Mouse (Mus musculus): ENCODE results near the gene Thoc5. TPM values are rescaled to one million over a fixed set of nuclear protein-coding genes. Genes with fewer than 3 reads are reported as not detected.

The Thoc5 gene
- polyA plus RNA-seq, 1 experiment, result 49.6 TPM

DNA sequence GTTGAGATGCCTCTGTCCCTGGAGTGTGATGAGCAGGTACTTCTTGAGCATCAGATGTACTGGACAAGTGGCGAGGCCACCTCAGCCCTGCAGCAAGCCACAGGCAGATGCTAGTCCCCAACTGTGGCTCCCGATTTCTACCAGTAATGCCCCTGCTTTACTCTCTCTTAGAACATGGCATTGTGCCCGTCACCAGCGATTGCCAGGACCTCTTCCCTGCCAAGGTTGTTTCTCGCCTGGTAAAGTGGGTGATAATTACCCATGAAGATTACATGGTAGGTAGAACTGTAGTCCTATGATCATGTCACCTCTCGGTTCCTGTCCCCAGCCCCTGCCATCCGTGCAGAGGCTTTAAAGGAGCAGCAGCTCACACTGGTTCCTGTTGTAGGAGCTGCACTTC, 26.6 kb downstream of the Thoc5 start:
- TF ChIP-seq POLR2A (IDR thresholded peaks at IDR 0.05; ENCODE audit: borderline replicate concordance, insufficient read depth, low read length) (no peak), CTCF (IDR thresholded peaks at IDR 0.05; ENCODE audit: borderline replicate concordance, insufficient read depth, low read depth, low read length) (no peak)
- Histone ChIP-seq H3K4me1 (ENCODE audit: control insufficient read depth, insufficient read depth, low read length) (no peaks in the 10 kb centered on the region; the same call in 1 of the 2 replicates), H3K27ac (ENCODE audit: insufficient read depth, low read length) (no peak overlapping the region), H3K27me3 (ENCODE audit: control insufficient read depth, insufficient read depth, low read length) (no peaks in the 10 kb centered on the region), H3K4me3 (replicated peaks; ENCODE audit: insufficient read depth, low read depth, low read length) (no peak overlapping the region)
- 36% methylated on average over 7 of the region's 7 CpGs for WGBS
- peak; percentile 28 to 29 for DNase-seq

DNA sequence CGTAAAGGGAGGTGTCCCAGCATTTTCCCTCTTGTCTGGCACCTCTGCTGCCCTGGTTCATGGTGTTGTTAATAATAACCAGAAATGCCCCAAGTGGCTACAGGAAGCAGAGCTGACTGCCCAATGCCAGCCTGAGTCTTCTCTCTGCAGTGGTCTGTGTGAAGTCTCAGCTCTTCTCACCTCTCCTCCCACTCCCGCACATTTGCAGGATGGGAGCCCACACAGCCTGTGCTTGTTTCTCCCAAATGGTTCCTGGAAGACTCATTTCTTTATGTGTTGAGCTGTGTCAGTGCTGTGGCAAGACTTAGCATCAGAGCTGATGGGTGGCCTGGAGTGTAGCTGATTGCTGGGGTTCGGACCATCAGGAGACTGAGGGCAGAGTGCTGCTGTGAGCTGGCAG, 32.1 kb downstream of the Thoc5 start:
- no peaks in the 10 kb centered on the region for H3K27me3 ChIP-seq (ENCODE audit: control insufficient read depth, insufficient read depth, low read length)
- no peak for DNase-seq
- no peaks in the 10 kb centered on the region for H3K4me1 ChIP-seq (ENCODE audit: control insufficient read depth, insufficient read depth, low read length)
- TF ChIP-seq CTCF (IDR thresholded peaks at IDR 0.05; ENCODE audit: borderline replicate concordance, insufficient read depth, low read depth, low read length) (no peak), POLR2A (IDR thresholded peaks at IDR 0.05; ENCODE audit: borderline replicate concordance, insufficient read depth, low read length) (no peak)
- no peak overlapping the region for H3K27ac ChIP-seq (ENCODE audit: insufficient read depth, low read length)
- WGBS, result 83% methylated on average over 3 of the region's 3 CpGs
- H3K4me3 ChIP-seq (replicated peaks; ENCODE audit: insufficient read depth, low read depth, low read length), result no peak overlapping the region

DNA sequence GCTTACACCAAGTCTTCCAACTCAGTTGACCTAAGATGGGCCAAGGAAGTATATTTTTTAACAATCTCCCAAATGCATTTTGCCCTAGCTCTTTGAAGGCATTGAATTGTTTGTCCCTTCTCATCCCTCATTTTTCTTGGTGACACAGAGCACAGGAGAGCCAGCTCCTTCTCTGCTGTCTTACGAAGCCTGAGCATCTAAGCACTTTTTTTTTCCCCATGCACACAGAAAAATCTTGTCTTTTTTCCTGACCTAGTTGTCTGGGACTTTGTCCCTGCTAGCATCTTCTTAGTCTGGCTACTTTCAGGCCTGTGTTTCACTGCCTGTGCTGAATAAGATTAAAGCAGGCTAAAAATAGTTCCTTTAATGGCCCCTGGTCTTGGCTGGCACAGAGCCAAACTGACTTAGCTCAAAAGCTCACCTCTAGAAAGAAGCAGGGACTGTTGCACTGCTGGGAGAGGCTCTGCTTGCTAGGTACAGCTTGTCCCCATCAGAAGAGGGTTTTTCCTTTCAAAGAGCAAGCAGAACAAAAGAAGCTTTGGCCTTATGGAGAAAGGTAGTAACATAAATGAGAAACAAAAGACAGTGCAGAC, 36.0 kb downstream of the Thoc5 start:
- TF ChIP-seq CTCF (IDR thresholded peaks at IDR 0.05; ENCODE audit: borderline replicate concordance, insufficient read depth, low read depth, low read length) (no peak), POLR2A (IDR thresholded peaks at IDR 0.05; ENCODE audit: borderline replicate concordance, insufficient read depth, low read length) (no peak)
- Histone ChIP-seq H3K27me3 (ENCODE audit: control insufficient read depth, insufficient read depth, low read length) (no peaks in the 10 kb centered on the region), H3K4me3 (replicated peaks; ENCODE audit: insufficient read depth, low read depth, low read length) (no peak overlapping the region), H3K27ac (ENCODE audit: insufficient read depth, low read length) (no peak overlapping the region), H3K4me1 (ENCODE audit: control insufficient read depth, insufficient read depth, low read length) (no peaks in the 10 kb centered on the region)
- WGBS, result 84% methylated on average over 1 of the region's 1 CpGs
- peak in 1 of 2 experiments; percentile 20 for DNase-seq

DNA sequence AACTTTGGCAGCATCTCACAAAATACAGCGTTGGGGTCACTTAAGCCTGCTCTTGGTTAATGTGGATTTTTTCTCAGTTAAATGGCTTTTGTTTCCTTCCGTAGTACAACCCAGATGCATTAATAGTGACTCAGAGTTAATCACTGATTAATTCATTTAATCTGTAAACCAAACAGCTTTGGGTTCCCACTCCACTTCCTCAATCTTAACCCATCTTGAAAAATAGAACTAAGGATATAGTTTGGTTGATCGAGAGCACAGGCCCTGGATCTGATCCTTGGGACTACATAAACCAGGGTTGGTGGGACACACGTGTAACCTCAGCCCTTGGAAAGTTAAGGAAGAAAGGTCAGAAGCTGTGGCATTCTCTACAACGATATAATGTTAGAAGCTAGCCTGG, 41.1 kb downstream of the Thoc5 start:
- Histone ChIP-seq H3K4me1 (ENCODE audit: control insufficient read depth, insufficient read depth, low read length) (no peaks in the 10 kb centered on the region), H3K27me3 (ENCODE audit: control insufficient read depth, insufficient read depth, low read length) (no peaks in the 10 kb centered on the region), H3K27ac (ENCODE audit: insufficient read depth, low read length) (no peak overlapping the region), H3K4me3 (replicated peaks; ENCODE audit: insufficient read depth, low read depth, low read length) (no peak overlapping the region)
- WGBS, result 84% methylated on average over 5 of the region's 5 CpGs
- DNase-seq, result no peak
- TF ChIP-seq POLR2A (IDR thresholded peaks at IDR 0.05; ENCODE audit: borderline replicate concordance, insufficient read depth, low read length), result no peak
- TF ChIP-seq CTCF (IDR thresholded peaks at IDR 0.05; ENCODE audit: borderline replicate concordance, insufficient read depth, low read depth, low read length), result no peak

DNA sequence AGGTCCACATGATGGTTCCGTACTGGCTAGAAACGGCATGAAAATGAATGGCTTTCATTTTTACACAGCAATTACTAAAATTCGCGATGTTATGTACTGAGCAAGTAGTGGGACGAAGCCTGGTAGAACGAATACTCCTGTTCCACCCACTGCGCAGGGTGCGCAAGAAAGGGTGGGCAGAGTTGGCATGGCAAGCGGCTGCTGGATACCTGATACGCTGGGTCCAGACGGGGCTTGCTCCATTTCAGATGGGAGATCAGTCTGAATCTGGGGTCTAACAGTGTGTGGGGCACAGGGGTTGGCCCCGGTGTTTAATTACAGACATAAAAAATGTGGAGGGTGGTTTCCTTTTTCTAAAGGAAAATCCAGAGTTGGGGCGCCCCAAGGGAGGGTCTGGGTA, 51.4 kb downstream of the Thoc5 start:
- Histone ChIP-seq H3K4me3 (replicated peaks; ENCODE audit: insufficient read depth, low read depth, low read length) (peak overlapping the region; percentile 35), H3K27me3 (ENCODE audit: control insufficient read depth, insufficient read depth, low read length) (peaks cover 2% of the 10 kb centered on the region), H3K4me1 (ENCODE audit: control insufficient read depth, insufficient read depth, low read length) (no peaks in the 10 kb centered on the region), H3K27ac (ENCODE audit: insufficient read depth, low read length) (no peak overlapping the region)
- TF ChIP-seq CTCF (IDR thresholded peaks at IDR 0.05; ENCODE audit: borderline replicate concordance, insufficient read depth, low read depth, low read length) (no peak), POLR2A (IDR thresholded peaks at IDR 0.05; ENCODE audit: borderline replicate concordance, insufficient read depth, low read length) (no peak)
- 52% methylated on average over 13 of the region's 13 CpGs for WGBS
- no peak for DNase-seq

- H3K27me3 ChIP-seq (ENCODE audit: control insufficient read depth, insufficient read depth, low read length), result peaks cover 2% of the 10 kb centered on the region
- no peak overlapping the region for H3K27ac ChIP-seq (ENCODE audit: insufficient read depth, low read length)
- under 1% methylated on average over 115 of the region's 120 CpGs for WGBS
- peak; percentile 51 to 52 for DNase-seq
- peak overlapping the region; percentile 35 for H3K4me3 ChIP-seq (replicated peaks; ENCODE audit: insufficient read depth, low read depth, low read length)
- H3K4me1 ChIP-seq (ENCODE audit: control insufficient read depth, insufficient read depth, low read length), result no peaks in the 10 kb centered on the region
- TF ChIP-seq CTCF (IDR thresholded peaks at IDR 0.05; ENCODE audit: borderline replicate concordance, insufficient read depth, low read depth, low read length), result peak; percentile 24; the same call in 1 of the 2 replicates
- TF ChIP-seq POLR2A (IDR thresholded peaks at IDR 0.05; ENCODE audit: borderline replicate concordance, insufficient read depth, low read length), result 0 out of 2 replicates have a peak, but pooled peaks have one; percentile 19
Measured at GRCm38 (mm10) chr11:4946947-4947812, 52.1 kb downstream of the Thoc5 start.

- H3K4me3 ChIP-seq (replicated peaks; ENCODE audit: insufficient read depth, low read depth, low read length), result peak within 1 kb of the TSS; percentile 35
- no peaks in the 10 kb centered on the region for H3K4me1 ChIP-seq (ENCODE audit: control insufficient read depth, insufficient read depth, low read length)
- H3K27ac ChIP-seq (ENCODE audit: insufficient read depth, low read length), result no peak within 1 kb of the TSS
- H3K27me3 ChIP-seq (ENCODE audit: control insufficient read depth, insufficient read depth, low read length), result peaks cover 2% of the 10 kb centered on the region
- DNase-seq, result peak; percentile 36 to 37
- under 1% methylated on average over 41 of the region's 41 CpGs for WGBS
- TF ChIP-seq POLR2A (IDR thresholded peaks at IDR 0.05; ENCODE audit: borderline replicate concordance, insufficient read depth, low read length) (no peak), CTCF (IDR thresholded peaks at IDR 0.05; ENCODE audit: borderline replicate concordance, insufficient read depth, low read depth, low read length) (no peak)
Measured at GRCm38 (mm10) chr11:4947813-4948174, 52.7 kb downstream of the Thoc5 start, which contains the start of gene Nefh. TSS of gene Nefh (minus strand) at chr11:4948064.
